Mouse (Mus musculus) cerebellum, adult 2 months (tissue): ENCODE results near the gene Egln3.

Source experiments
- CTCF ChIP-seq: fragments of 200-500 bp; IDR thresholded peaks from 2 replicates; pipeline ENCODE4 v1.5.1; 2011; ENCODE audit warnings: low read depth, mild to moderate bottlenecking, control low read depth, low read length, moderate library complexity, borderline replicate concordance; ENCODE audit not compliant: insufficient read depth
- POLR2A ChIP-seq: fragments of 200-500 bp; IDR thresholded peaks from 2 replicates; pipeline ENCODE4 v1.6.1; 2011; ENCODE audit warnings: low read length, control low read depth, borderline replicate concordance; ENCODE audit not compliant: insufficient read depth

- no peak for TF ChIP-seq CTCF
- TF ChIP-seq POLR2A = no peak
These were observed 10.2 kb upstream of the Egln3 start for GRCm38 (mm10) chr12:54213871-54214270.
